Comparison of ENCODE assay signal across 18 mouse cellular contexts in genomic region chr7:118842938-118843337, GRCm38 (mm10). TPM values are rescaled to one million over a fixed set of nuclear protein-coding genes. Genes with fewer than 3 reads are reported as not detected.
DNase-seq lines count a peak whose midpoint lies in the region; TF ChIP-seq lines count a peak whose summit lies in the region.
"Had no signal": no experiment of that assay in that cellular context is flagged by ENCODE, and none has a peak within 500 bp of the region (broad histone marks: within the 10 kb centered on the region; RNA-seq: fewer than 3 reads in every experiment).

No protein-coding gene starts in this region.

- peak overlapping the region; percentile 81; the same call in 1 of the 2 replicates for H3K27ac ChIP-seq in layer of hippocampus, adult 2 months
- H3K27ac ChIP-seq in bone marrow macrophage, adult 2 months (ENCODE audit: insufficient read depth, low read depth, low read length), result peak overlapping the region; percentile 11
- peak overlapping the region; percentile 48; the same call in 1 of the 2 replicates for H3K27ac ChIP-seq in embryonic fibroblast, embryonic 13.5 days (ENCODE audit: insufficient read depth, low read length)
- H3K27ac ChIP-seq: embryonic facial prominence, embryonic 15.5 days; heart, embryonic 13.5 days; hindbrain, embryonic 12.5 days had no signal

- intact Hi-C loops in left cerebral cortex, postnatal 36 days (cut with DNase I), result no loop called here

- no peak for TF ChIP-seq POLR2A in bone marrow macrophage, adult 2 months (IDR thresholded peaks at IDR 0.05; ENCODE audit: borderline replicate concordance, low read depth, low read length)
- TF ChIP-seq POLR2A in embryonic fibroblast, embryonic 13.5 days (IDR thresholded peaks at IDR 0.05; ENCODE audit: low read depth, low read length), result no peak

- no peak for DNase-seq in layer of hippocampus, adult 2 months (ENCODE audit: low spot score in 2 of 2)
- no peak for DNase-seq in layer of hippocampus, adult 18-20 months (ENCODE audit: low spot score in 2 of 2)
- DNase-seq in retina, postnatal 1 day, result peak; percentile 32
- DNase-seq in cerebellum, postnatal 25 days, result no peak
- DNase-seq in left cerebral cortex, postnatal 36 days (ENCODE audit: low spot score in 2 of 2), result no peak
- DNase-seq: adrenal gland, adult 8-10 months; adrenal gland, postnatal 36 days; B cell, adult 2 months; cerebellum, adult 11 months; cerebellum, adult 8-10 months; cerebellum, postnatal 14 days; gastrocnemius, postnatal 14 days; heart, postnatal 36 days had no signal

- peaks cover 28% of the 10 kb centered on the region for H3K4me1 ChIP-seq in bone marrow macrophage, adult 2 months (ENCODE audit: control insufficient read depth, insufficient read depth, low read length)
- H3K4me1 ChIP-seq in embryonic fibroblast, embryonic 13.5 days (ENCODE audit: control insufficient read depth, insufficient read depth, low read length), result 0 out of 2 replicates have a peak, but pooled peaks cover 2% of the 10 kb centered on the region
- H3K4me1 ChIP-seq: hindbrain, embryonic 12.5 days had no signal

- TF ChIP-seq CTCF in layer of hippocampus, adult 2 months (conservative IDR thresholded peaks at IDR 0.05), result no peak
- TF ChIP-seq CTCF in bone marrow macrophage, adult 2 months (IDR thresholded peaks at IDR 0.05; ENCODE audit: low read depth, low read length), result no peak
- no peak for TF ChIP-seq CTCF in embryonic fibroblast, embryonic 13.5 days (IDR thresholded peaks at IDR 0.05; ENCODE audit: borderline replicate concordance, insufficient read depth, low read length)

- no peak overlapping the region for H3K4me3 ChIP-seq in layer of hippocampus, adult 2 months
- H3K4me3 ChIP-seq in bone marrow macrophage, adult 2 months (ENCODE audit: insufficient read depth, low read length), result no peak overlapping the region
- no peak overlapping the region for H3K4me3 ChIP-seq in embryonic fibroblast, embryonic 13.5 days (ENCODE audit: insufficient read depth, low read length)
- H3K4me3 ChIP-seq: embryonic facial prominence, embryonic 15.5 days; heart, embryonic 13.5 days; hindbrain, embryonic 12.5 days had no signal

RNA-seq across cellular contexts. Expression of gene Iqck, which starts 12.6 kb away (rescaled TPM):
- total RNA-seq in layer of hippocampus, adult 2 months (2021), result 1 to 10 TPM; 4.9 to 5.4 TPM
- 1 to 10 TPM; 4.6 to 4.7 TPM for total RNA-seq in layer of hippocampus, adult 18-20 months (2021)
- polyA plus RNA-seq in bone marrow macrophage, adult 2 months (2012; ENCODE audit: insufficient read depth, insufficient read length, missing spikeins), result not detected in 2 replicates
- polyA plus RNA-seq in embryonic fibroblast, embryonic 13.5 days (2011; ENCODE audit: insufficient read length, low read depth, missing spikeins), result 1.1 and 1.2 TPM in 2 replicates
- total RNA-seq in left cerebral cortex, postnatal 36 days (2021), result 1 to 10 TPM; 3.4 to 3.9 TPM

RNA-seq across cellular contexts. Expression of gene Knop1, which starts 13.1 kb away (rescaled TPM):
- total RNA-seq in layer of hippocampus, adult 2 months (2021), result 10 to 100 TPM; 24.3 to 26.6 TPM
- 10 to 100 TPM; 24.4 to 25.1 TPM for total RNA-seq in layer of hippocampus, adult 18-20 months (2021)
- polyA plus RNA-seq in bone marrow macrophage, adult 2 months (2012; ENCODE audit: insufficient read depth, insufficient read length, missing spikeins), result 14.2 and 19.2 TPM in 2 replicates
- 36.5 and 38.6 TPM in 2 replicates for polyA plus RNA-seq in embryonic fibroblast, embryonic 13.5 days (2011; ENCODE audit: insufficient read length, low read depth, missing spikeins)
- total RNA-seq in left cerebral cortex, postnatal 36 days (2021), result 10 to 100 TPM; 24.9 to 28.6 TPM

Comparison
In these comparisons a context has a peak if more than half of its experiments do, and no peak if none do; other contexts are left out.
1. H3K27ac ChIP-seq: peak in every context shown above with its lines; median percentile 81 in layer of hippocampus, adult 2 months; 48 in embryonic fibroblast, embryonic 13.5 days; 11 in bone marrow macrophage, adult 2 months.